8 mouse cellular contexts compared by ENCODE assay signal in genomic region chr2:116971666-116972613, GRCm38 (mm10).
DNase-seq lines count a peak whose midpoint lies in the region; ATAC-seq and TF ChIP-seq lines count a peak whose summit lies in the region.

No protein-coding gene starts in this region.

- WGBS in lung, adult 2 months = 8% methylated on average over 9 of the region's 9 CpGs
- 28% methylated on average over 9 of the region's 9 CpGs for WGBS in heart, embryonic 15.5 days
- WGBS in stomach, postnatal 0 days = 9% methylated on average over 9 of the region's 9 CpGs

- H3K9me3 ChIP-seq in heart, embryonic 15.5 days (replicated peaks) = no peaks in the 10 kb centered on the region
- H3K9me3 ChIP-seq in stomach, postnatal 0 days (ENCODE audit: control insufficient read depth, low read length) = no peaks in the 10 kb centered on the region

- TF ChIP-seq EP300 in stomach, postnatal 0 days (optimal IDR thresholded peaks at IDR 0.05) = no peak

- DNase-seq in lung, adult 18-20 months = peak; percentile 33 to 52
- no peak for DNase-seq in lung, adult 2 months
- peak; percentile 79 for DNase-seq in embryo, embryonic 10.5 days (ENCODE audit: low spot score)
- DNase-seq in kidney, postnatal 36 days = peak; percentile 33 to 48
- peak; percentile 19 for DNase-seq in stomach, postnatal 0 days (ENCODE audit: low spot score)
- DNase-seq in right cerebral cortex, postnatal 10 days (ENCODE audit: low spot score in 2 of 2) = no peak

- TF ChIP-seq CTCF in lung, adult 2 months (IDR thresholded peaks at IDR 0.05; ENCODE audit: insufficient read depth, low read length) = no peak
- TF ChIP-seq CTCF in stomach, postnatal 0 days (IDR thresholded peaks at IDR 0.05; ENCODE audit: low read depth) = no peak

- H3K4me3 ChIP-seq in lung, adult 2 months (replicated peaks; ENCODE audit: extremely low read depth, low read depth, low read length) = no peak overlapping the region
- peak overlapping the region; percentile 24 for H3K4me3 ChIP-seq in heart, embryonic 15.5 days
- peak overlapping the region; percentile 24; the same call in 1 of the 2 replicates for H3K4me3 ChIP-seq in stomach, postnatal 0 days (ENCODE audit: low read depth, low read length)

- H3K27me3 ChIP-seq in heart, embryonic 15.5 days = no peaks in the 10 kb centered on the region
- no peaks in the 10 kb centered on the region for H3K27me3 ChIP-seq in stomach, postnatal 0 days (ENCODE audit: control insufficient read depth, insufficient read depth, low read length)

- no peaks in the 10 kb centered on the region for H3K36me3 ChIP-seq in heart, embryonic 15.5 days
- no peaks in the 10 kb centered on the region for H3K36me3 ChIP-seq in stomach, postnatal 0 days (ENCODE audit: control insufficient read depth, insufficient read depth, low read length)

- no peak overlapping the region; the same call in 1 of the 2 replicates for H3K9ac ChIP-seq in heart, embryonic 15.5 days
- peak overlapping the region; percentile 49 for H3K9ac ChIP-seq in stomach, postnatal 0 days (ENCODE audit: low read length)

- no peak for ATAC-seq in heart, embryonic 15.5 days (replicated peaks; ENCODE audit: insufficient number of reproducible peaks, insufficient read depth, low FRiP score, low read depth)
- ATAC-seq in megakaryocyte-erythroid progenitor cell, adult 5-6 weeks (replicated peaks; ENCODE audit: low FRiP score, low TSS enrichment, poor library complexity, severe bottlenecking) = peak; percentile 32
- ATAC-seq in stomach, postnatal 0 days (ENCODE audit: low FRiP score, low TSS enrichment) = peak; percentile 27; the same call in 1 of the 2 replicates

- H3K4me2 ChIP-seq in heart, embryonic 15.5 days = peak overlapping the region; percentile 54
- peak overlapping the region; percentile 48 for H3K4me2 ChIP-seq in stomach, postnatal 0 days (replicated peaks; ENCODE audit: low read depth)

- peaks cover 5% of the 10 kb centered on the region for H3K4me1 ChIP-seq in lung, adult 2 months (ENCODE audit: control insufficient read depth, insufficient read depth, low read length)
- H3K4me1 ChIP-seq in heart, embryonic 15.5 days (replicated peaks) = peaks cover 23% of the 10 kb centered on the region
- H3K4me1 ChIP-seq in stomach, postnatal 0 days (replicated peaks; ENCODE audit: control insufficient read depth, insufficient read depth) = no peaks in the 10 kb centered on the region

- H3K27ac ChIP-seq in heart, embryonic 15.5 days = peak overlapping the region; percentile 78
- H3K27ac ChIP-seq in stomach, postnatal 0 days (replicated peaks) = peak overlapping the region; percentile 84

- no peak for TF ChIP-seq POLR2A in lung, adult 2 months (IDR thresholded peaks at IDR 0.05; ENCODE audit: borderline replicate concordance, extremely low read depth, low read depth, low read length)

Comparison
In these comparisons a context has a peak if more than half of its experiments do, and no peak if none do; other contexts are left out.
1. DNase-seq: peak in lung, adult 18-20 months (2 of 2), embryo, embryonic 10.5 days (single experiment), kidney, postnatal 36 days (2 of 2) and stomach, postnatal 0 days (single experiment); none in lung, adult 2 months (single experiment) and right cerebral cortex, postnatal 10 days (0 of 2).